Mouse (Mus musculus) heart, adult 2 months (tissue): ENCODE results near the gene Rab1a. TPM values are rescaled to one million over a fixed set of nuclear protein-coding genes. Genes with fewer than 3 reads are reported as not detected.

Source experiments
- DNase-seq, 2 experiments: peaks; one replicate each; pipeline ENCODE4 v3.0.0; 2021
- H3K27ac ChIP-seq: fragments of 200-600 bp; 2 replicates; pipeline ENCODE4 v1.8.1; 2022
- H3K27me3 ChIP-seq: fragments of 200-500 bp; 2 replicates; pipeline ENCODE4 v1.6.1; 2012; ENCODE audit warnings: mild to moderate bottlenecking, low read length, inconsistent platforms, mixed read lengths; ENCODE audit not compliant: control insufficient read depth, insufficient read depth
- H3K36me3 ChIP-seq: fragments of 200-500 bp; 2 replicates; pipeline ENCODE4 v1.6.1; 2012; ENCODE audit warnings: low read length, inconsistent platforms; ENCODE audit not compliant: control insufficient read depth, insufficient read depth
- H3K4me1 ChIP-seq: fragments of 200-500 bp; 2 replicates; pipeline ENCODE4 v1.6.1; 2011; ENCODE audit warnings: low read length; ENCODE audit not compliant: control insufficient read depth, insufficient read depth
- H3K4me3 ChIP-seq: fragments of 200-600 bp; 2 replicates; pipeline ENCODE4 v1.8.1; 2022
- H3K79me2 ChIP-seq: fragments of 200-500 bp; replicated peaks from 2 replicates; pipeline ENCODE4 v1.6.1; 2012; ENCODE audit warnings: mild to moderate bottlenecking, inconsistent platforms, low read length, moderate library complexity, mixed read lengths; ENCODE audit not compliant: control insufficient read depth, insufficient read depth
- H3K9ac ChIP-seq: fragments of 200-500 bp; 2 replicates; pipeline ENCODE4 v1.6.1; 2012; ENCODE audit warnings: low read depth, mild to moderate bottlenecking, control low read depth, inconsistent platforms, low read length, mixed read lengths
- CTCF ChIP-seq: fragments of 200-600 bp; IDR thresholded peaks from 2 replicates; pipeline ENCODE4 v1.8.1; 2022; ENCODE audit warnings: antibody characterized with exemption, mild to moderate bottlenecking, moderate library complexity
- EP300 ChIP-seq: fragments of 200-500 bp; IDR thresholded peaks from 2 replicates; pipeline ENCODE4 v1.6.1; 2011; ENCODE audit warnings: low read depth, low read length, control low read depth; ENCODE audit not compliant: insufficient read depth
- POLR2A ChIP-seq: fragments of 200-500 bp; IDR thresholded peaks from 2 replicates; pipeline ENCODE4 v1.6.1; 2011; ENCODE audit warnings: mild to moderate bottlenecking, low read depth, low read length, control low read depth; ENCODE audit not compliant: insufficient read depth
- WGBS: fragments of 180-500 bp; shearing (Covaris S2); methylation state at CpG from one replicate; pipeline ENCODE4 v1.1.7; 2018; 5-methylcytosine and 5-hydroxymethylcytosine counted together
- intact Hi-C: fragments of 180-260 bp; cut with DNase I; formaldehyde crosslinking; loops from one replicate; pipeline ENCODE4 v1.15.1; 2025
- polyA plus RNA-seq: library from polyadenylated mRNA; depleted of rRNA; stranded (reverse); fragments of >200 nt; gene quantifications from 2 replicates; pipeline ENCODE4 v1.2.3, GENCODE M21; 2012
- total RNA-seq, 2 experiments: library from RNA; stranded (reverse); gene quantifications; 2 replicates each; pipeline ENCODE4 v1.2.3; 2021

Rab1a gene
- total and polyA plus RNA-seq, 3 experiments: 52.8 to 131 (median 119) TPM

DNA sequence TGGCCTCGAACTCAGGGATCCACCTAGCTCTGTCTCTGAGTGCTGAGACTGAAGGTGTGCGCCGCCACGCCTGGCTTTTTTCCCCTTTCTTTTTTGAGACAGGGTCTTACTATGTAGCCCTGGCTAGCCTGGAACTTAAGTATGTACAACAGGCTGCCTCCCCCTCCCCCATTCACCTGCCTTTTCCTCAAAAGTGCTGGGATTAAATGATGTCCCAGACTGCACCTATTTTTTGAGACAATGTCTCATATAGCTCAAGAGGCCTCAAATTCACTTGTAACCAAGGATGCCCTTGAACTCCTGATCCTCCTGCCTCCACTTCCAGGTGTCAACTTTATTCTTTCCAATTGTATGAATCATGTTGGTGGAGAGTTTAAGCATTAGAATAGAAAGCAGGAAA is 24.7 kb downstream of the Rab1a start:
- no peak overlapping the region for H3K4me3 ChIP-seq
- no peaks in the 10 kb centered on the region for H3K27me3 ChIP-seq
- intact Hi-C loops: no loop called here
- 94% methylated on average over 4 of the region's 4 CpGs for WGBS
- peaks cover 19% of the 10 kb centered on the region for H3K4me1 ChIP-seq
- peaks cover 73% of the 10 kb centered on the region for H3K36me3 ChIP-seq
- H3K79me2 ChIP-seq: peaks cover 6% of the 10 kb centered on the region
- TF ChIP-seq CTCF (no peak), EP300 (no peak)
- no peak overlapping the region for H3K27ac ChIP-seq
- DNase-seq: no peak
- no peak overlapping the region for H3K9ac ChIP-seq

GRCm38 (mm10) chr11:20228666-20229065 is 27.4 kb downstream of the Rab1a start:
- Histone ChIP-seq H3K27me3 (no peaks in the 10 kb centered on the region), H3K36me3 (peaks cover 65% of the 10 kb centered on the region), H3K9ac (no peak overlapping the region), H3K4me3 (no peak overlapping the region), H3K4me1 (peaks cover 28% of the 10 kb centered on the region), H3K27ac (peak overlapping the region; percentile 3; the same call in 1 of the 2 replicates), H3K79me2 (peaks cover 5% of the 10 kb centered on the region; the same call in 1 of the 2 replicates)
- TF ChIP-seq EP300 (no peak), POLR2A (no peak), CTCF (no peak)
- intact Hi-C loops: no loop called here
- DNase-seq: no peak
- WGBS: 43% methylated on average over 5 of the region's 5 CpGs

GRCm38 (mm10) chr11:20229311-20229710 is 28.1 kb downstream of the Rab1a start:
- Histone ChIP-seq H3K27me3 (no peaks in the 10 kb centered on the region), H3K4me1 (peaks cover 28% of the 10 kb centered on the region), H3K36me3 (peaks cover 64% of the 10 kb centered on the region), H3K27ac (peak overlapping the region; percentile 64), H3K79me2 (peaks cover 2% of the 10 kb centered on the region; the same call in 1 of the 2 replicates), H3K9ac (no peak overlapping the region), H3K4me3 (no peak overlapping the region)
- intact Hi-C loops: no loop called here
- TF ChIP-seq POLR2A: no peak
- no peak for TF ChIP-seq EP300
- no peak for TF ChIP-seq CTCF
- WGBS: 42% methylated on average over 4 of the region's 4 CpGs
- no peak for DNase-seq

- intact Hi-C loops: no loop called here
- H3K27ac ChIP-seq: peak overlapping the region; percentile 64
- no peaks in the 10 kb centered on the region for H3K27me3 ChIP-seq
- H3K4me1 ChIP-seq: peaks cover 28% of the 10 kb centered on the region
- peak overlapping the region; percentile 4; the same call in 1 of the 2 replicates for H3K9ac ChIP-seq
- peaks cover 56% of the 10 kb centered on the region for H3K36me3 ChIP-seq
- TF ChIP-seq CTCF: no peak
- TF ChIP-seq POLR2A: no peak
- no peak for TF ChIP-seq EP300
- H3K79me2 ChIP-seq: no peaks in the 10 kb centered on the region
- no peak overlapping the region for H3K4me3 ChIP-seq
- 3% methylated on average over 1 of the region's 1 CpGs for WGBS
- DNase-seq: no peak
Measured at GRCm38 (mm10) chr11:20230286-20230685, 29.1 kb downstream of the Rab1a start.

GRCm38 (mm10) chr11:20231128-20231878 is 30.1 kb downstream of the Rab1a start:
- H3K27ac ChIP-seq: peak overlapping the region; percentile 64
- H3K36me3 ChIP-seq: peaks cover 49% of the 10 kb centered on the region
- intact Hi-C loops: no loop called here
- H3K9ac ChIP-seq: no peak overlapping the region
- TF ChIP-seq EP300: peak; percentile 99
- TF ChIP-seq CTCF: peak; percentile 54
- TF ChIP-seq POLR2A: peak; percentile 73; the same call in 1 of the 2 replicates
- no peak overlapping the region for H3K4me3 ChIP-seq
- H3K27me3 ChIP-seq: no peaks in the 10 kb centered on the region
- no peaks in the 10 kb centered on the region for H3K79me2 ChIP-seq
- peak; percentile 58 to 84 for DNase-seq
- WGBS: 21% methylated on average over 8 of the region's 8 CpGs
- H3K4me1 ChIP-seq: peaks cover 28% of the 10 kb centered on the region

GRCm38 (mm10) chr11:20232016-20232755 is 31.0 kb downstream of the Rab1a start:
- Histone ChIP-seq H3K79me2 (no peaks in the 10 kb centered on the region), H3K9ac (no peak overlapping the region), H3K27me3 (no peaks in the 10 kb centered on the region), H3K4me1 (peaks cover 28% of the 10 kb centered on the region), H3K27ac (peak overlapping the region; percentile 64), H3K4me3 (no peak overlapping the region), H3K36me3 (peaks cover 48% of the 10 kb centered on the region)
- WGBS: 31% methylated on average over 5 of the region's 5 CpGs
- intact Hi-C loops: no loop called here
- no peak for DNase-seq
- no peak for TF ChIP-seq POLR2A
- no peak for TF ChIP-seq EP300
- TF ChIP-seq CTCF: no peak
